Mouse (Mus musculus): ENCODE measurements around the gene Atxn2. TPM values are rescaled to one million over a fixed set of nuclear protein-coding genes. Genes with fewer than 3 reads are reported as not detected.
"Not testable (repeated sequence)": the region's sequence is repeated elsewhere in the genome, so short reads cannot be mapped to it uniquely, and the experiment has no call there.

Gene Atxn2
- polyA plus RNA-seq, 1 experiment, result 205 TPM

DNA sequence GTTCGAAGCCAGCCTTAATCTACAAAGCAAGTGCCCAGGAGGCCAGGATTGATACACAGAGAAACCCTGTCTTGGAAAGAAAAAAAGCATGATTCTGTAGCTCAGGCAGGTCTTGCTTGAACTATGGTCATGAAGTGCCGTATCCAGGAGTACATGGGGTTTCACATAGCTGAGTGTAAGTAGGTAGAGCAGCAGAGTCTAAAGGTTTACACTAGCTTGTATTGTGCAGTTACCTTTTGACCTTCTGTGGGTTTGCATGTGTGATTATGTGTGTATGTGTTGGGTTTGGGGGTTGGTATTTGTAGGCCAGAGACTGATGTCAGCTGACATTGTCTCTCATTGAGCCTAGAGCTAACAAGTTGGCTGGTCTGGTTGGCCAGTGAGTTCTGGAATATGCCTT, 18.9 kb downstream of the Atxn2 start:
- Histone ChIP-seq H3K36me3 (ENCODE audit: control insufficient read depth, insufficient read depth, low read length) (no peaks in the 10 kb centered on the region), H3K27me3 (ENCODE audit: control insufficient read depth, insufficient read depth, low read length) (no peaks in the 10 kb centered on the region), H3K4me1 (replicated peaks; ENCODE audit: control insufficient read depth, insufficient read depth, low read length) (no peaks in the 10 kb centered on the region), H3K4me3 (ENCODE audit: control insufficient read depth, insufficient read depth, low read length) (no peak overlapping the region), H3K27ac (ENCODE audit: control insufficient read depth, insufficient read depth, low read length) (no peak overlapping the region)
- no peak for TF ChIP-seq POLR2A (IDR thresholded peaks at IDR 0.05; ENCODE audit: control insufficient read depth, extremely low read depth, insufficient read depth, low read length, poor library complexity)
- no peak for TF ChIP-seq CTCF (IDR thresholded peaks at IDR 0.05; ENCODE audit: borderline replicate concordance, control insufficient read depth, extremely low read depth, insufficient read depth, low read length, poor library complexity)
- WGBS, result 97% methylated on average over 2 of the region's 2 CpGs
- no peak for DNase-seq

DNA sequence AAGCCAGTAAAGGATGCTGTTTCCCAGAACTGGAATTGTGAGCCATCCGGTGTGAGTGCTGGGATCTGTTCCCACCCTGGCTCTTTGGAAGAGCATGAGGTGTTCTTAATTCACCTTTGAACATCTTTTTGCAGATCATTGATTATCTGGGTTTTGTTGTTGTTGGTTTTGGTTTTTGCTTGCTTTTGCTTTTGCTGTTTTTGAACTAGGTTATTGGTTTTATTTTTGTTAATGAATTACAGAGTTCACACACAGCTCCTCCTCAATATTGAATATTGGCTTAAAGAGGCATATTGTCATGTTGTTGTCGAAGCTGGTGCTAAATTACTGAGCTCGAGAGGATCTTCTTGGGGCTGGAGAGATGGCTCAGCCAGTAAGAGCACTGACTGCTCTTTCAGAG, 25.5 kb downstream of the Atxn2 start:
- no peak for DNase-seq
- Histone ChIP-seq H3K27ac (ENCODE audit: control insufficient read depth, insufficient read depth, low read length) (no peak overlapping the region), H3K4me3 (ENCODE audit: control insufficient read depth, insufficient read depth, low read length) (no peak overlapping the region), H3K4me1 (replicated peaks; ENCODE audit: control insufficient read depth, insufficient read depth, low read length) (no peaks in the 10 kb centered on the region), H3K36me3 (ENCODE audit: control insufficient read depth, insufficient read depth, low read length) (0 out of 2 replicates have a peak, but pooled peaks cover 3% of the 10 kb centered on the region), H3K27me3 (ENCODE audit: control insufficient read depth, insufficient read depth, low read length) (no peaks in the 10 kb centered on the region)
- TF ChIP-seq POLR2A (IDR thresholded peaks at IDR 0.05; ENCODE audit: control insufficient read depth, extremely low read depth, insufficient read depth, low read length, poor library complexity), result no peak
- no peak for TF ChIP-seq CTCF (IDR thresholded peaks at IDR 0.05; ENCODE audit: borderline replicate concordance, control insufficient read depth, extremely low read depth, insufficient read depth, low read length, poor library complexity)
- WGBS, result 100% methylated on average over 3 of the region's 3 CpGs

- not testable (repeated sequence) for H3K27ac ChIP-seq (ENCODE audit: control insufficient read depth, insufficient read depth, low read length); DNase-seq; H3K36me3 ChIP-seq (ENCODE audit: control insufficient read depth, insufficient read depth, low read length); H3K4me1 ChIP-seq (replicated peaks; ENCODE audit: control insufficient read depth, insufficient read depth, low read length); H3K4me3 ChIP-seq (ENCODE audit: control insufficient read depth, insufficient read depth, low read length); H3K27me3 ChIP-seq (ENCODE audit: control insufficient read depth, insufficient read depth, low read length)
- 93% methylated on average over 2 of the region's 2 CpGs for WGBS
Measured at GRCm38 (mm10) chr5:121738162-121738561, 27.0 kb downstream of the Atxn2 start.

DNA sequence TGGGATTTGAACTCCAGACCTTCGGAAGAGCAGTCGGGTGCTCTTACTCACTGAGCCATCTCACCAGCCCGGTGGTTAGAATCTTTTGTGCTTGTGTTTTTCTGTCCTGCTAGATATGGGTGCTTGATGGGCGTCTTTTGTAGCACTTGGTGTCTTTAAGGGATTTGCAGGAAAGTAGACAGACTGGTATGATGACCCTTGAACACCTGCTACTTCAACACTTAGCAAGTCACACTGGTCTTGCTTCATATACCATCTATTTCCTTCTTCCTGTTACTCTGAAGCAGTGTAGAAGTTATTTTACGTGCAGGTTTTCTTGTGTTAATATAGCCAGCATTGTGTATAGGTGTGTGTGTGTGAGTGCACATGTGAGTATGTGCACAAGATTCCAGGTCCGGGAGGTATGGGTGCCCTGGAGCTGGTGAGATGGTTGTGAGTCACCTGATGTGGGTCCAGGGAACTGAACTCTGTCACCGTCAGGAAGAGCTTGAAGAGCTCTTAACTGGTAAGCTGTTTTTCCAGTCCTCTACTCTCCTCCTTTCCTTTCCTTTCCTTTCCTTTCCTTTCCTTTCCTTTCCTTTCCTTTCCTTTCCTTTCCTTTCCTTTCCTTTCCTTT, 27.5 kb downstream of the Atxn2 start:
- Histone ChIP-seq H3K27me3 (ENCODE audit: control insufficient read depth, insufficient read depth, low read length) (no peaks in the 10 kb centered on the region), H3K4me1 (replicated peaks; ENCODE audit: control insufficient read depth, insufficient read depth, low read length) (no peaks in the 10 kb centered on the region), H3K4me3 (ENCODE audit: control insufficient read depth, insufficient read depth, low read length) (no peak overlapping the region), H3K27ac (ENCODE audit: control insufficient read depth, insufficient read depth, low read length) (no peak overlapping the region), H3K36me3 (ENCODE audit: control insufficient read depth, insufficient read depth, low read length) (0 out of 2 replicates have a peak, but pooled peaks cover 3% of the 10 kb centered on the region)
- DNase-seq, result no peak
- 95% methylated on average over 7 of the region's 7 CpGs for WGBS
- TF ChIP-seq POLR2A (IDR thresholded peaks at IDR 0.05; ENCODE audit: control insufficient read depth, extremely low read depth, insufficient read depth, low read length, poor library complexity), result no peak
- no peak for TF ChIP-seq CTCF (IDR thresholded peaks at IDR 0.05; ENCODE audit: borderline replicate concordance, control insufficient read depth, extremely low read depth, insufficient read depth, low read length, poor library complexity)

- no peak for DNase-seq
- H3K27ac ChIP-seq (ENCODE audit: control insufficient read depth, insufficient read depth, low read length), result no peak overlapping the region
- 100% methylated on average over 1 of the region's 1 CpGs for WGBS
- H3K27me3 ChIP-seq (ENCODE audit: control insufficient read depth, insufficient read depth, low read length), result no peaks in the 10 kb centered on the region
- TF ChIP-seq CTCF (IDR thresholded peaks at IDR 0.05; ENCODE audit: borderline replicate concordance, control insufficient read depth, extremely low read depth, insufficient read depth, low read length, poor library complexity), result no peak
- TF ChIP-seq POLR2A (IDR thresholded peaks at IDR 0.05; ENCODE audit: control insufficient read depth, extremely low read depth, insufficient read depth, low read length, poor library complexity), result no peak
- H3K36me3 ChIP-seq (ENCODE audit: control insufficient read depth, insufficient read depth, low read length), result 0 out of 2 replicates have a peak, but pooled peaks cover 3% of the 10 kb centered on the region
- H3K4me3 ChIP-seq (ENCODE audit: control insufficient read depth, insufficient read depth, low read length), result no peak overlapping the region
- no peaks in the 10 kb centered on the region for H3K4me1 ChIP-seq (replicated peaks; ENCODE audit: control insufficient read depth, insufficient read depth, low read length)
Measured at GRCm38 (mm10) chr5:121740516-121740915, 29.4 kb downstream of the Atxn2 start.

GRCm38 (mm10) chr5:121742915-121743314, 31.8 kb downstream of the Atxn2 start:
- Histone ChIP-seq H3K27ac (ENCODE audit: control insufficient read depth, insufficient read depth, low read length) (no peak overlapping the region), H3K4me1 (replicated peaks; ENCODE audit: control insufficient read depth, insufficient read depth, low read length) (no peaks in the 10 kb centered on the region), H3K4me3 (ENCODE audit: control insufficient read depth, insufficient read depth, low read length) (no peak overlapping the region), H3K36me3 (ENCODE audit: control insufficient read depth, insufficient read depth, low read length) (0 out of 2 replicates have a peak, but pooled peaks cover 3% of the 10 kb centered on the region), H3K27me3 (ENCODE audit: control insufficient read depth, insufficient read depth, low read length) (no peaks in the 10 kb centered on the region)
- 82% methylated on average over 2 of the region's 2 CpGs for WGBS
- TF ChIP-seq POLR2A (IDR thresholded peaks at IDR 0.05; ENCODE audit: control insufficient read depth, extremely low read depth, insufficient read depth, low read length, poor library complexity), result no peak
- no peak for TF ChIP-seq CTCF (IDR thresholded peaks at IDR 0.05; ENCODE audit: borderline replicate concordance, control insufficient read depth, extremely low read depth, insufficient read depth, low read length, poor library complexity)
- DNase-seq, result no peak

GRCm38 (mm10) chr5:121747884-121748594, 36.9 kb downstream of the Atxn2 start:
- not testable (repeated sequence) for H3K27me3 ChIP-seq (ENCODE audit: control insufficient read depth, insufficient read depth, low read length); H3K4me1 ChIP-seq (replicated peaks; ENCODE audit: control insufficient read depth, insufficient read depth, low read length); H3K27ac ChIP-seq (ENCODE audit: control insufficient read depth, insufficient read depth, low read length); H3K4me3 ChIP-seq (ENCODE audit: control insufficient read depth, insufficient read depth, low read length); DNase-seq
- H3K36me3 ChIP-seq (ENCODE audit: control insufficient read depth, insufficient read depth, low read length), result peaks cover 11% of the 10 kb centered on the region
- WGBS, result 97% methylated on average over 4 of the region's 4 CpGs

Measured in thymus, adult 2 months (tissue).